Mouse (Mus musculus): Measurements from ENCODE around the gene Tm9sf3.

DNA sequence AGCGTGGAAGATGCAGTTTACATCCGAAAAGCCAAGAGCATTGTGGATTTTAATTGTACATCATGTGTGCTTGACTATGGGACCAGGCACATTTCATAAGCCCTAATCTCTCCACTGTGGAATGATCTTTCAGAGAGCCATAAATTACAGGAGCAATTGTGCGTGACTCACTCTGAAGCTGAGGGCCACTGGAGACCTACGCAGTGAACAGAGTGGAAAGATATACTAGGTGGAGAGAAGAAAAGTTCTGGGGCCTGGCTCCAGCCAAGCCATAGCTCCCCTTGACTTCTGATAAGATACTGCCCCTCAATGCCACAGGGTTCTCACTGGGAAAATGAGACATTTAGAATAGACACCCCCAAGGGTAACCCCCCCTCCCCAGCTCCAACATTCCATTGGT, 70.8 kb downstream of the Tm9sf3 start:
- no peak for TF ChIP-seq POLR2A (IDR thresholded peaks at IDR 0.05; ENCODE audit: low read depth, low read length)
- no peak for TF ChIP-seq CTCF (IDR thresholded peaks at IDR 0.05; ENCODE audit: extremely low read depth, insufficient read length, insufficient replicate concordance, low read depth, low read length)

All from small intestine, adult 2 months (tissue).